Mouse (Mus musculus): ENCODE results near the gene Ipo5. TPM values are rescaled to one million over a fixed set of nuclear protein-coding genes. Genes with fewer than 3 reads are reported as not detected.

Ipo5 gene
- total RNA-seq, 1 experiment: 143 TPM

- TF ChIP-seq ZNF384 (IDR thresholded peaks at IDR 0.05; ENCODE audit: low read depth, low read length) (no peak), CHD2 (IDR thresholded peaks at IDR 0.05; ENCODE audit: low read depth, low read length) (no peak), MAFK (IDR thresholded peaks at IDR 0.05; ENCODE audit: insufficient read depth, low read depth, low read length) (no peak)
- Histone ChIP-seq H3K27ac (ENCODE audit: insufficient read depth, low read depth, low read length, poor library complexity, severe bottlenecking) (no peak overlapping the region), H3K9me3 (ENCODE audit: control insufficient read depth, insufficient read depth, low read depth, low read length) (no peaks in the 10 kb centered on the region), H3K4me1 (ENCODE audit: control insufficient read depth in 2 of 2, insufficient read depth in 2 of 2, low read length in 2 of 2, poor library complexity in 1 of 2) (no peaks in the 10 kb centered on the region), H3K9ac (ENCODE audit: insufficient read depth, low read depth, low read length, poor library complexity, severe bottlenecking) (no peak overlapping the region), H3K4me3 (ENCODE audit: insufficient read depth in 1 of 2, low read depth in 1 of 2, low read length in 2 of 2, poor library complexity in 1 of 2, severe bottlenecking in 1 of 2) (no peak overlapping the region), H3K36me3 (ENCODE audit: control insufficient read depth, insufficient read depth, low read length, poor library complexity, severe bottlenecking) (no peaks in the 10 kb centered on the region)
- in situ Hi-C loops (cut with MboI; ENCODE audit: low sequenced_read_pairs in 2 of 2, unreplicated experiment in 2 of 2): no loop called here
- DNase-seq (ENCODE audit: low read depth, low spot score): no peak
Measured at GRCm38 (mm10) chr14:120989126-120989525, 78.1 kb downstream of the Ipo5 start.

Other genes starting within 250 kb of the Ipo5 start
- gene Farp1, start 124.0 kb downstream of the Ipo5 start, total RNA-seq (2012; rRNA removed): 8.4 and 8.6 TPM in 2 replicates